Mouse (Mus musculus) embryonic facial prominence, embryonic 11.5 days (tissue): Measurements from ENCODE around the gene Abtb1. TPM values are rescaled to one million over a fixed set of nuclear protein-coding genes. Genes with fewer than 3 reads are reported as not detected.

Source experiments
- ATAC-seq: fragments of 200-750 bp; cut with Nextera tagmentation; replicated peaks from 2 replicates; pipeline ENCODE4 v1.8.0; 2017; ENCODE audit warnings: low read depth; ENCODE audit not compliant: insufficient number of reproducible peaks, low FRiP score, low TSS enrichment
- DNase-seq: peaks from one replicate; pipeline ENCODE4 v3.0.0-alpha.2; 2015; ENCODE audit warnings: low spot score
- H3K27ac ChIP-seq: fragments of 300-500 bp; sonication (generic); replicated peaks from 2 replicates; pipeline ENCODE4 v1.5.1; 2014; ENCODE audit warnings: mild to moderate bottlenecking, low read depth, low read length, control low read depth
- H3K27me3 ChIP-seq: fragments of 300-500 bp; sonication (generic); 2 replicates; pipeline ENCODE4 v1.6.1; 2014; ENCODE audit warnings: mild to moderate bottlenecking, low read length, moderate library complexity, mixed read lengths; ENCODE audit not compliant: control insufficient read depth, insufficient read depth
- H3K36me3 ChIP-seq: fragments of 300-500 bp; sonication (generic); replicated peaks from 2 replicates; pipeline ENCODE4 v1.6.1; 2014; ENCODE audit warnings: low read depth, mild to moderate bottlenecking, low read length, moderate library complexity, mixed read lengths; ENCODE audit not compliant: control insufficient read depth, insufficient read depth
- H3K4me1 ChIP-seq: fragments of 300-500 bp; sonication (generic); 2 replicates; pipeline ENCODE4 v1.6.1; 2014; ENCODE audit warnings: low read length, mixed read lengths; ENCODE audit not compliant: control insufficient read depth, insufficient read depth
- H3K4me2 ChIP-seq: fragments of 300-500 bp; sonication (generic); 2 replicates; pipeline ENCODE4 v1.6.1; 2014; ENCODE audit warnings: low read depth, mild to moderate bottlenecking, control low read depth, low read length, moderate library complexity
- H3K4me3 ChIP-seq: fragments of 300-500 bp; sonication (generic); 2 replicates; pipeline ENCODE4 v1.5.1; 2014; ENCODE audit warnings: low read depth, low read length, control low read depth
- H3K9ac ChIP-seq: fragments of 300-500 bp; sonication (generic); replicated peaks from 2 replicates; pipeline ENCODE4 v1.6.1; 2014; ENCODE audit warnings: mild to moderate bottlenecking, control low read depth, low read length
- H3K9me3 ChIP-seq: fragments of 300-500 bp; sonication (generic); replicated peaks from 2 replicates; pipeline ENCODE4 v1.6.1; 2016; ENCODE audit warnings: mild to moderate bottlenecking, low read length, inconsistent platforms, mixed read lengths; ENCODE audit not compliant: control insufficient read depth
- WGBS: fragments of 180-500 bp; shearing (Covaris S2); extraction: QIAGEN DNeasy Blood & Tissue Kit; methylation state at CpG from one replicate; pipeline ENCODE4 v1.1.7; 2014; 5-methylcytosine and 5-hydroxymethylcytosine counted together
- polyA plus RNA-seq: library from polyadenylated mRNA; unstranded; fragments of >200 nt; fragmentation: Nextera tagmentation; extraction: Ambion mirVana; gene quantifications from 2 replicates; pipeline ENCODE4 v1.2.1, GENCODE M21; 2014

Gene Abtb1
- polyA plus RNA-seq, 1 experiment from 2014 or later, result 13.7 TPM

GRCm38 (mm10) chr6:88804966-88805577 lies 36.7 kb downstream of the Abtb1 start:
- no peak for DNase-seq
- no peak for ATAC-seq
- H3K4me2 ChIP-seq, result no peak overlapping the region
- H3K4me1 ChIP-seq, result no peaks in the 10 kb centered on the region
- H3K9ac ChIP-seq, result no peak overlapping the region
- H3K36me3 ChIP-seq, result no peaks in the 10 kb centered on the region
- no peak overlapping the region for H3K27ac ChIP-seq
- no peak overlapping the region for H3K4me3 ChIP-seq
- 86% methylated on average over 17 of the region's 17 CpGs for WGBS
- H3K9me3 ChIP-seq, result no peaks in the 10 kb centered on the region
- H3K27me3 ChIP-seq, result no peaks in the 10 kb centered on the region

DNA sequence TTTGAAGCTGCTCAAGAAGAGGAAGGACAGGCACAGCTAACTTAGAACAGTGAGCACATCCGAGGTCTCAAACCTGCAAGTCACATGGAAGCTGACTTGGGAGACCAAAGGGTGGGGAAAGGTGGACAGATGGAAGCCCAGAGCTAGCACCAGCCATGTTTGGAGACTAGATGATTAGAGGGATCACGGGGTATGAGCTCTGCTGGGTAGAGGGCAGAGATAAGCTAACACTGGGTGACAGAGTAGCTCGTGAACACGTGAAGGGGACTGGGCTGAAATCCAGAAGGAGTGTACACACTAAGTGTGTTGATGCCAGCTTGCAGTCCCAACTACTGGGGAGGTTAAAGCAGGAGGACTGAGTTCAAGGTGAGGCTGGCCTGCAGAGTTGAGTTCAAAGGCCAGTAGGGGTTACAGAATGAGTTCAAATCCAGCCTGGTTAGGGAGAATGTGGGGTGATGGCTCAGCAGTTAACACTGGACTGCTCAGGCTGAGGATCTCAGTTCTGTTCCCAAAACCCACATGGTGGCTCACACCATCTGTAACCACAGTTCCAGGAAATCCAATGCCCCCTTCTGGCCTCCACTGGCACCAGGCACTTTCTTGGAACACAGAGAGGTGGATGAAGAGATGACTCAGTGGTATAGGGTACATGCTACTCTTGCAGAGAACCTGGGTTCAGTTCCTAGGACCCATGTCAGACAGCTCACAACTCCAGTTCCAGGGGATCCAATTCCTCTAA lies 37.7 kb downstream of the Abtb1 start:
- WGBS, result 85% methylated on average over 4 of the region's 4 CpGs
- no peak for ATAC-seq
- H3K9me3 ChIP-seq, result no peaks in the 10 kb centered on the region

DNA sequence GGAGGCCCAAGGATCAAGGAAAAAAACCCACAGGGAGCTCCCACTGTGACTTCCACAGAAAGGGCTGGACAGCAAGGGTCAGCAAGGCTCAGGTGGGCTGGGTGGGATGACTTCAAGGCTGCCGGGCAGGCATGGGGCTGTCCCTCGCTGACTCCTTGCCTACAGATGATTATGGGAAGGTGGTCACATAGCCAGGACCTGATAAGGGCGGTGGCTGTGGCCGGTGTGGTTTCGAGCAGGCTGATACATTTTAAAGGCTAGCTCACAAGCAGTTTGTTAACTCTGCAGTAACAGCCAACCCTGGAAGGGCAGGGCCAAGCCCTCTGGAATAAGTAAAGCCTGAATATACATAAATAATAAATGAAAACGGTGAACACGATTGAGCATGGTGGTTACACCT lies 38.7 kb downstream of the Abtb1 start:
- no peaks in the 10 kb centered on the region for H3K9me3 ChIP-seq
- ATAC-seq (no peak), DNase-seq (no peak)
- H3K36me3 ChIP-seq, result no peaks in the 10 kb centered on the region
- H3K4me3 ChIP-seq, result no peak overlapping the region
- no peak overlapping the region for H3K4me2 ChIP-seq
- WGBS, result 92% methylated on average over 7 of the region's 7 CpGs
- H3K27ac ChIP-seq, result no peak overlapping the region
- H3K4me1 ChIP-seq, result no peaks in the 10 kb centered on the region
- H3K27me3 ChIP-seq, result no peaks in the 10 kb centered on the region
- H3K9ac ChIP-seq, result no peak overlapping the region

More for the DNA sequence above, 37.7 kb downstream of the Abtb1 start:
- Histone ChIP-seq H3K4me2 (no peak overlapping the region), H3K9ac (no peak overlapping the region), H3K4me3 (no peak overlapping the region), H3K4me1 (no peaks in the 10 kb centered on the region), H3K36me3 (no peaks in the 10 kb centered on the region), H3K27ac (no peak overlapping the region), H3K27me3 (no peaks in the 10 kb centered on the region)
- no peak for DNase-seq

- no peak for DNase-seq
- Histone ChIP-seq H3K27ac (no peak overlapping the region), H3K36me3 (no peaks in the 10 kb centered on the region), H3K9me3 (no peaks in the 10 kb centered on the region), H3K4me2 (no peak overlapping the region), H3K4me1 (no peaks in the 10 kb centered on the region), H3K9ac (no peak overlapping the region), H3K27me3 (no peaks in the 10 kb centered on the region), H3K4me3 (no peak overlapping the region)
- no peak for ATAC-seq
- WGBS, result 25% methylated on average over 3 of the region's 3 CpGs
These were observed 41.0 kb downstream of the Abtb1 start for GRCm38 (mm10) chr6:88800735-88801134.

DNA sequence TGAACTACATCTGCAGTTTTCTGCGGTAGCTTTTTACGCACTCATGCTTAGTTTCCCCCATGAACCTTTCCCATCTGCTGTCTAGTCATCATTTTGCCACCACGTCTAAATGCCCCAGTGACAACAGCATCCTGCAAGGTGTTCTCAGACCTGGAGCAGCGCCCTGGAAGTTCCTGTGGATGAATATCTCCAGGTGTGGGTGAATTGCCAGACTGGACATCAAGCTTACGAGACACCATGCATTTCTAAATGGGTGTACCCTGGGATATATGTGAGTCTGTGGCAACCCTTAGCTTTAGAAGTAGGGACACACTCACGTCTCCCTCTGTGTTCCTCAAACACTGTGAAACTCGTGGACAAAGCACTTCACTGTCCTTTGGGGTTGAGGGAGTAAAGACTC lies 41.6 kb downstream of the Abtb1 start:
- H3K4me3 ChIP-seq, result no peak overlapping the region
- H3K9me3 ChIP-seq, result no peaks in the 10 kb centered on the region
- H3K9ac ChIP-seq, result no peak overlapping the region
- no peak overlapping the region for H3K27ac ChIP-seq
- no peaks in the 10 kb centered on the region for H3K27me3 ChIP-seq
- no peaks in the 10 kb centered on the region for H3K36me3 ChIP-seq
- no peak for ATAC-seq
- no peak overlapping the region for H3K4me2 ChIP-seq
- H3K4me1 ChIP-seq, result no peaks in the 10 kb centered on the region
- DNase-seq, result no peak
- 84% methylated on average over 7 of the region's 7 CpGs for WGBS

- no peak overlapping the region for H3K9ac ChIP-seq
- 55% methylated on average over 14 of the region's 14 CpGs for WGBS
- no peaks in the 10 kb centered on the region for H3K9me3 ChIP-seq
- no peak overlapping the region for H3K4me2 ChIP-seq
- H3K4me3 ChIP-seq, result no peak overlapping the region
- H3K27me3 ChIP-seq, result no peaks in the 10 kb centered on the region
- H3K36me3 ChIP-seq, result no peaks in the 10 kb centered on the region
- no peaks in the 10 kb centered on the region for H3K4me1 ChIP-seq
- ATAC-seq, result no peak
- no peak for DNase-seq
- no peak overlapping the region for H3K27ac ChIP-seq
These were observed 47.2 kb downstream of the Abtb1 start for GRCm38 (mm10) chr6:88794561-88794971.

- ATAC-seq, result no peak
- no peaks in the 10 kb centered on the region for H3K36me3 ChIP-seq
- DNase-seq, result no peak
- H3K4me3 ChIP-seq, result no peak overlapping the region
- 80% methylated on average over 13 of the region's 13 CpGs for WGBS
- H3K9me3 ChIP-seq, result no peaks in the 10 kb centered on the region
- H3K4me2 ChIP-seq, result no peak overlapping the region
- H3K27ac ChIP-seq, result no peak overlapping the region
- H3K27me3 ChIP-seq, result no peaks in the 10 kb centered on the region
- H3K9ac ChIP-seq, result no peak overlapping the region
- H3K4me1 ChIP-seq, result no peaks in the 10 kb centered on the region
These were observed 47.9 kb downstream of the Abtb1 start for GRCm38 (mm10) chr6:88793872-88794271.

- no peaks in the 10 kb centered on the region for H3K9me3 ChIP-seq
- 0 out of 2 replicates have a peak, but pooled peaks cover 2% of the 10 kb centered on the region for H3K4me1 ChIP-seq
- no peak for ATAC-seq
- H3K36me3 ChIP-seq, result no peaks in the 10 kb centered on the region
- no peak overlapping the region for H3K4me3 ChIP-seq
- DNase-seq, result peak; percentile 42
- no peak overlapping the region for H3K4me2 ChIP-seq
- H3K27ac ChIP-seq, result no peak overlapping the region
- H3K27me3 ChIP-seq, result no peaks in the 10 kb centered on the region
- no peak overlapping the region for H3K9ac ChIP-seq
- 35% methylated on average over 2 of the region's 2 CpGs for WGBS
These were observed 48.5 kb downstream of the Abtb1 start for GRCm38 (mm10) chr6:88793243-88793642.
